Mouse (Mus musculus) embryonic fibroblast, embryonic 13.5 days (primary cell): ENCODE measurements at regions not wholly inside any gene's neighbourhood (a gene's known extent, or its start where the extent isn't known, plus 50 kb on each side); places are given as distances from the start of the nearest gene placed in this dataset.

ENCODE experiments used
- H3K27ac ChIP-seq: 2 replicates; pipeline ENCODE4 v1.5.1; 2012; ENCODE audit warnings: low read length, control low read depth, inconsistent platforms; ENCODE audit not compliant: insufficient read depth
- H3K4me1 ChIP-seq: 2 replicates; pipeline ENCODE4 v1.6.1; 2011; ENCODE audit warnings: low read length; ENCODE audit not compliant: control insufficient read depth, insufficient read depth
- H3K4me3 ChIP-seq: 2 replicates; pipeline ENCODE4 v1.5.1; 2011; ENCODE audit warnings: mild to moderate bottlenecking, control low read depth, low read length; ENCODE audit not compliant: insufficient read depth
- CTCF ChIP-seq: IDR thresholded peaks from 2 replicates; pipeline ENCODE4 v1.5.1; 2011; ENCODE audit warnings: mild to moderate bottlenecking, control low read depth, low read length, moderate library complexity, borderline replicate concordance; ENCODE audit not compliant: insufficient read depth
- POLR2A ChIP-seq: IDR thresholded peaks from 2 replicates; pipeline ENCODE4 v1.6.1; 2011; ENCODE audit warnings: low read depth, mild to moderate bottlenecking, control low read depth, low read length, moderate library complexity

- no peaks in the 10 kb centered on the region for H3K4me1 ChIP-seq
- H3K27ac ChIP-seq = no peak overlapping the region
- no peak overlapping the region for H3K4me3 ChIP-seq
- TF ChIP-seq POLR2A (no peak), CTCF (no peak)
Observed at GRCm38 (mm10) chr7:95460889-95461288, 710.2 kb upstream of the Tenm4 start.

GRCm38 (mm10) chr7:95465506-95465905 lies 705.5 kb upstream of the Tenm4 start:
- TF ChIP-seq CTCF (no peak), POLR2A (no peak)
- Histone ChIP-seq H3K27ac (no peak overlapping the region), H3K4me3 (no peak overlapping the region), H3K4me1 (no peaks in the 10 kb centered on the region)

DNA sequence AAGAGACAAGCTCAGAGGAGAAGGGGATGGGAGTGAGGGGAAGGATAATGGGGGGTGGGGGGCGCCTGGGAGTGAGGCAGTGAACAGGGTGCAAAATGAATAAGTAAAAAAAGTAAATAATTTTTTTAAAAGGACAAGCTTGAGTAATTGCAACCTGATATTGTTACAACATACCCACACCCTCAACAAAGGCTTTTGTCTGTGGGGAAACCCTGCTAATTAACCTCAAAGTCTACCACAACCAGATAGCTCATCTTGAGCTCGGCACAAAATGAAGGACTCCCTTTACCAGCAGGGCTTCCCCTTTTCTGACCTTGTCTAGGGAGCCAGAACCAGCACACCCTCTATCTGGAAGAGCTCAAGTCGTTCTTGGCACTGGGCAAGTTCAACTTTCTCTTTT lies 704.0 kb upstream of the Tenm4 start:
- no peak overlapping the region for H3K27ac ChIP-seq
- TF ChIP-seq CTCF (no peak), POLR2A (no peak)

GRCm38 (mm10) chr7:95473892-95474291 lies 697.2 kb upstream of the Tenm4 start:
- Histone ChIP-seq H3K4me3 (no peak overlapping the region), H3K27ac (no peak overlapping the region), H3K4me1 (no peaks in the 10 kb centered on the region)
- TF ChIP-seq POLR2A (no peak), CTCF (no peak)

More for the DNA sequence above, 704.0 kb upstream of the Tenm4 start:
- Histone ChIP-seq H3K4me3 (no peak overlapping the region), H3K4me1 (no peaks in the 10 kb centered on the region)

- no peak overlapping the region for H3K4me3 ChIP-seq
- H3K27ac ChIP-seq = no peak overlapping the region
- H3K4me1 ChIP-seq = no peaks in the 10 kb centered on the region
- TF ChIP-seq POLR2A = no peak
- TF ChIP-seq CTCF = no peak
Observed at GRCm38 (mm10) chr7:95480121-95480726, 690.8 kb upstream of the Tenm4 start.

DNA sequence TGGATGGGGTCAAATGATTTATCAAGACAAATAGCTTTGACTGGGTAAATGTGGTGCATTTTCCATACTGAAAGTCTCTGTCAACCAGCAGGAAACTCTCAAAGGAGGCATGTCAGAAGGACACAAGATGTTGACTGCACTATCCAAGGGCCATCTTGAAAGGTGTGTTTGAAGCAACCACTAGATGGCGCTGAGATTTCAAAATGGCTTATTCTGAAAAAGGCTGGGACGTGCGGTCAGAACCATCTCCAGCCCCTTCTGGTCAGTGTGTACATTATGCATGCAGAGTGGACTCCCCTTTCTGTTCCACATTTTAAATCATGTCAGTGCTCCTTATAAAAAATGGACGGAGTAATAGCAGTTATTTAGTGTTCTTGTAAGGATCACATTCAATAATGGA lies 681.4 kb upstream of the Tenm4 start:
- Histone ChIP-seq H3K4me1 (no peaks in the 10 kb centered on the region), H3K27ac (no peak overlapping the region), H3K4me3 (no peak overlapping the region)
- no peak for TF ChIP-seq POLR2A
- TF ChIP-seq CTCF = no peak; the same call in 1 of the 2 replicates

GRCm38 (mm10) chr7:95494793-95495192 lies 676.3 kb upstream of the Tenm4 start:
- Histone ChIP-seq H3K4me3 (no peak overlapping the region), H3K4me1 (no peaks in the 10 kb centered on the region), H3K27ac (no peak overlapping the region)
- TF ChIP-seq CTCF (no peak), POLR2A (no peak)

DNA sequence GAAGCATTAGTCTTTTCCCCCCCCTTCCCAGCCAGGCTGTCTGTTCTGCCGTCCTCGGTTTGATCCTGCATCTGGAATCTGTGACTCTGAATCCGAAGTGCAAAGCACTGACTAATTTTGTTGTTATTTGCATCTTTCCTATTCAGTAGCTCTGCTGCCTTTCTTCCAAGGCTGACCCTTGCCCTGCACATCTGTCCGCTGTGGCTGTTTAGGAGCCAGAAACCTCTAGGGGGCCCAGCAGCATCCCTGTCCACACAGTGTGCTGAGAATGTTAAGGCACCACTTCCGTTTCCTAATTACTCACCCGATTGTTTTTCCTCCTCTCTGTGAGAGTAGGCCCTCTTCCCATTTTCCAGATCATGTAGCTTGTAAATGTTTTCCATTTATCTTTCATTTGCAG lies 668.1 kb upstream of the Tenm4 start:
- TF ChIP-seq POLR2A (no peak), CTCF (no peak)
- Histone ChIP-seq H3K4me1 (no peaks in the 10 kb centered on the region), H3K27ac (no peak overlapping the region), H3K4me3 (no peak overlapping the region)

DNA sequence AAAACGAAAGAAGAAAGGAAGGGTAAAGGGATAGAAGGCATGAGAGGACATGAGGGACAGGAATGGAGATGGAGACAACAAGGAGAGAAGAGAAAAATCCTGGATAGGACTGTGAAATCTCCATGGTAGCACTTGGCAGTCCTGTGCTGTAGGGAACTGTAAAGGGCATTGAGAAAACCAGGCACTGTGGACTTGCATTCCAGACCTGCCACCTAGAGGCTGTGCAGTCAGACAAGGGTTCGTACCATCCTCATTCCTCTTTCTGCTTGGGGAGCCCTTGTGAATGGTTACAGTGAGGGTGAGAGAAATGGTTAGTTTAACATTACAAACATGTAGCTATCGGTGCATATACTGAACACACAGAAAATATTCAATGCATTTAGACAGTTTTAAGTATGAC lies 623.8 kb upstream of the Tenm4 start:
- TF ChIP-seq POLR2A (no peak), CTCF (no peak)
- Histone ChIP-seq H3K4me3 (no peak overlapping the region), H3K27ac (no peak overlapping the region), H3K4me1 (no peaks in the 10 kb centered on the region; the same call in 1 of the 2 replicates)

DNA sequence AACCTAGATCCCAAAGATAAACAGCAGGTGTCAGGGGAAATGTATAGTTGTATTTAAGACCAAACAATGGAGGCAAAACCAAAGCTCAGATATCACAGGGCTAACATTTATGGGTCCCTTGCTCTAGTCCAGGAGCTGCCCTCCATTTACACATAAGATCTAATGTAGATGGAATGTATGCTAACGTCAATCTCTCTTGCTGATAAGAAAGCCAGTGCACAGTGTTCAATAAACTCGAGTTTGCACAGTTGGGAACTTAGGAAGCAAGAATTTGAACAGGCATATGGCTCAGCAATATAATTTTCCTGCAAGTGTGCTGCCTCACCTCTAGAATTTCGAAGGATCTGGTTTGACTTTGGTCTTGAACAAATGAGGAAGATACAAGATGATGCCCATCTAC lies 620.9 kb upstream of the Tenm4 start:
- no peak overlapping the region for H3K4me3 ChIP-seq
- no peaks in the 10 kb centered on the region; the same call in 1 of the 2 replicates for H3K4me1 ChIP-seq
- TF ChIP-seq CTCF (no peak), POLR2A (no peak)
- H3K27ac ChIP-seq = no peak overlapping the region
